In genomic region chr12:71830139-71830538, GRCm38 (mm10) we compare ENCODE assay signal across 8 mouse cellular contexts. TPM values are rescaled to one million over a fixed set of nuclear protein-coding genes. Genes with fewer than 3 reads are reported as not detected.
DNase-seq lines count a peak whose midpoint lies in the region; ATAC-seq and TF ChIP-seq lines count a peak whose summit lies in the region.

No protein-coding gene starts in this region.

- peak overlapping the region; percentile 73 to 75 for H3K27ac ChIP-seq in heart, embryonic 14.5 days (replicated peaks in 1 of 2; ENCODE audit: control insufficient read depth in 1 of 2, insufficient read depth in 1 of 2, low read depth in 2 of 2, low read length in 2 of 2)
- H3K27ac ChIP-seq in forebrain, postnatal 0 days (ENCODE audit: low read depth, low read length) = peak overlapping the region; percentile 11; the same call in 1 of the 2 replicates

- H3K36me3 ChIP-seq in heart, embryonic 14.5 days (ENCODE audit: control insufficient read depth, insufficient read depth, low read length) = no peaks in the 10 kb centered on the region
- no peaks in the 10 kb centered on the region for H3K36me3 ChIP-seq in forebrain, postnatal 0 days (ENCODE audit: insufficient read depth)

- no peak for TF ChIP-seq CTCF in forebrain, postnatal 0 days (IDR thresholded peaks at IDR 0.05; ENCODE audit: low read depth)

- WGBS in heart, embryonic 14.5 days = 6% methylated on average over 10 of the region's 10 CpGs
- 16% methylated on average over 10 of the region's 10 CpGs for WGBS in forebrain, postnatal 0 days

- peak overlapping the region; percentile 80 for H3K9ac ChIP-seq in heart, embryonic 14.5 days (ENCODE audit: low read length)
- H3K9ac ChIP-seq in forebrain, postnatal 0 days = peak overlapping the region; percentile 91

- H3K4me2 ChIP-seq in heart, embryonic 14.5 days (ENCODE audit: low read length) = peak overlapping the region; percentile 70
- H3K4me2 ChIP-seq in forebrain, postnatal 0 days (ENCODE audit: low read depth) = peak overlapping the region; percentile 51

- H3K4me1 ChIP-seq in heart, embryonic 14.5 days (ENCODE audit: control insufficient read depth in 2 of 2, insufficient read depth in 2 of 2, low read length in 2 of 2) = peaks cover 6 to 26% of the 10 kb centered on the region in 2 experiments
- peaks cover 24% of the 10 kb centered on the region for H3K4me1 ChIP-seq in forebrain, postnatal 0 days (ENCODE audit: insufficient read depth)

- no peaks in the 10 kb centered on the region for H3K27me3 ChIP-seq in heart, embryonic 14.5 days (ENCODE audit: control insufficient read depth, insufficient read depth, low read length)
- H3K27me3 ChIP-seq in forebrain, postnatal 0 days (ENCODE audit: insufficient read depth, low read length) = no peaks in the 10 kb centered on the region

- H3K9me3 ChIP-seq in heart, embryonic 14.5 days (ENCODE audit: control insufficient read depth, low read length) = no peaks in the 10 kb centered on the region
- no peaks in the 10 kb centered on the region for H3K9me3 ChIP-seq in forebrain, postnatal 0 days (ENCODE audit: low read length)

- no peak for DNase-seq in heart, adult 9 months (ENCODE audit: low spot score in 2 of 2)
- DNase-seq in MEL-GATA-1-ER (ENCODE audit: extremely low read depth, low read depth) = peak; percentile 68
- DNase-seq in forebrain, postnatal 0 days = no peak
- DNase-seq in adrenal gland, adult 18-20 months (ENCODE audit: low spot score in 2 of 2) = no peak
- no peak for DNase-seq in cerebellum, adult 11-12 months
- DNase-seq in layer of hippocampus, adult 9-11 months = no peak

- peak overlapping the region; percentile 84 to 90 for H3K4me3 ChIP-seq in heart, embryonic 14.5 days (ENCODE audit: control insufficient read depth in 1 of 2, insufficient read depth in 1 of 2, low read depth in 1 of 2, low read length in 2 of 2)
- H3K4me3 ChIP-seq in forebrain, postnatal 0 days (ENCODE audit: low read depth, low read length) = peak overlapping the region; percentile 84

- no peak for ATAC-seq in heart, embryonic 14.5 days (ENCODE audit: insufficient number of reproducible peaks, insufficient read depth, low FRiP score, low read depth)
- no peak for ATAC-seq in forebrain, postnatal 0 days
- ATAC-seq in megakaryocyte progenitor cell, adult 5-6 weeks (replicated peaks; ENCODE audit: poor library complexity) = peak; percentile 33

RNA-seq across cellular contexts. Expression of gene Daam1, which starts 0.7 kb away (rescaled TPM):
- polyA plus RNA-seq in heart, embryonic 14.5 days (2014; fragmentation: Nextera tagmentation; extraction: Ambion mirVana) = 28.9 and 33.3 TPM in 2 replicates
- 93.6 and 94.7 TPM in 2 replicates for total RNA-seq in forebrain, postnatal 0 days (2014; rRNA removed)
- polyA plus RNA-seq in forebrain, postnatal 0 days (2015; fragmentation: Nextera tagmentation; extraction: Ambion mirVana) = 16.0 and 25.2 TPM in 2 replicates
- 16.9 and 17.9 TPM in 2 replicates for total RNA-seq in megakaryocyte progenitor cell, adult 5-6 weeks (2015)
- total RNA-seq in megakaryocyte progenitor cell, adult 5-6 weeks (2017) = 17.5 and 17.7 TPM in 2 replicates
- 10 to 100 TPM; 18.8 to 21.2 TPM for total RNA-seq in adrenal gland, adult 18-20 months (2021)
